Mouse (Mus musculus) kidney, adult 11 months (tissue): ENCODE results near the gene Wdr26.

ENCODE experiments used
- DNase-seq: peaks from one replicate; pipeline ENCODE4 v3.0.0; 2022

The Wdr26 gene

DNA sequence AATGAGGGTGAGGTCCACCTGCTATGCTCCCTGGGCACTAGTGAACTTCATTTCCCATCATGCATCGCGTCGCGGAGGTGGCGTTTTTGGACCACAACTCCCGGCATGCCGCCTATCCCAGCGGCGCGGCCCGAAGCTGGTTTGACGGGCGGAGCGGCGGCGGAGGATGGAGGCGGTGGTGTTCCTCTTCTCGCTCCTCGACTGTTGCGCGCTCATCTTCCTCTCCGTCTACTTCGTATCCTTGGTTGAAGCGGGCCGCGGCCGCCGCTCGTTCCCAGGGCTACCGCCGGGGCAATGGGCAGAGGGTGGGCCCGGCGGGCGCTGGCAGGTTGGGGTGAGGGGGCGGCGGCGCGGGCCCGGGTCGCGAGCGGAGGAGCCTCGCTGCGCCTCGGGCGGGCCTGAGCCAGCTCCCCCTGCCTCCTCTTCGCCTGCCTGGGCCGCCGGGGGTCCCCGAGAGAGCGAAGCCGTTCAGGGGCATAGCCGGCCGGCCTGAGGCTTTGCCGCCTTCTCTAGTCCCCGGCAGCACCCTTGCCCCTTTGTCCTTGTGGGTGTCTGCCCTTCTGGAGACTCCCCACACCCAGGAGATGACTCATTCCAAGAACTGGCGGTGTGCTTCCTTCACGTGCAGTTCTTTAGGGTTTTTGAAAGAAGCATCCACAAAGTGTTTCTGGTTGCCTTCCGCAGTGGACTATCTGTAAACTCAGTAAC is 60.8 kb downstream of the Wdr26 start:
- DNase-seq: peak; percentile 87

DNA sequence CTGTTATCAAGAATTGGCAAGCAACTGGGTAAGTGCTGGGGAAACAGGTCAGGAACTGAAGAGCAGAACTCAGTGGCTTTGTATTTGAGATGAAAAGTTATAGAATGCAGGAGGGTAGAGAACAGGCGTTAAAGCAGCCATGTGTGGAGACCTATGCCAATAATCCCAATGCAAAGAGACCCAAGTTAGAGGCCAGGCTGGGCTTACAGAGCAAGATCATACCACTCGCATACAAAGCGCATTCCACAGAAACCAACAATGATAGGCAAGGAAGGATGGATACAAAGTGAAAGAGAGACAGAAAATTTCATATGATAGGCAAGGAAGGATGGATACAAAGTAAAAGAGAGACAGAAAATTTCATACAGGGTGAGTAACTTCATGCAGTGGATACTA is 61.4 kb downstream of the Wdr26 start:
- DNase-seq: no peak

DNA sequence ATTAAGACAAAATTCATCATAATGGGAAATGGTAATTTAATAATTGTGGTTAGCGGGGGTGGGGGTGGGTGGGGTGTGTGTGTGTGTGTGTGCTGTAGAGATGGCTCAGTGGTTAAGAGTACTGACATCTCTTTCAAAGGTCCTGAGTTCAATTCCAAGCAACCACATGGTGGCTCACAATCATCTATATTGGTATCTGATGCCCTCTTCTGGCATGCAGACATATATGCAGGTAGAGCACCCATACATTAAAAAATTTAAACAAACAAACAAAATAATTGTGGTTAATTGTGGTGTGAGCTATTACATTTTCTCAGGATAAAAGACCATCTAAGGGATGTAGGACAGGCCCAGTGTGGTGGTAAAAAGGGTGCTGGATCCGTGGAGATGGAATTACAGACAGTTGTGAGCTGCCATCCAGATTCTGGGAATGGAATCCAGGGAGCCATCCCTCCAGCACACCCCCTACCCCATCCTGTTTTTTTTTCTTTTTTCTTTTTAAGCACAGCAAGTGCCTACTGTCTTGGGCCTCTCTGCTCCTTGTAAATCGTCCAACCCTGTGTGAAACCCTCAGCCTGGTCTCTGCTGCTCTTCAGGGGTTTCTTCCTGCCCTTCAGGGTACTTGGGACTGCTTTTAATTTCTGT is 62.3 kb downstream of the Wdr26 start:
- no peak for DNase-seq

DNA sequence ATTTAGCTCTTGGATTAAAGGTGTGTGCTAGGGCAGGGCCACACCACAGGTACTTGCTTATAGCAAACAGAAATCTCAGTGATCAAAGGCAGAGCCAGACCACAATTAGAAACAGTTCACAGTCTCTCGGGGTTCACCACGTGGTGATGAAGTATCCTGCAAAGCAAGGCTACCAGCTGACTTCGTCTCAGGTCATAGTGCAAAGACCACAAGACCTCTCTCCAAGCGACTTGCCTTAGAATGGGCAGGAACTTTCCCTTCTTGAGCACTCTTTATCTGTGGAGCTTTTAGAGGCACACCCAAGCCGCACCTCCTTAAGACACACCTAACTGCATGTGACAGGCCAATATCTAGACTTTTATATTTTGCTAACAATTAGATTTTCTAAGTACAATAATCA is 63.3 kb downstream of the Wdr26 start:
- DNase-seq: peak; percentile 69

DNA sequence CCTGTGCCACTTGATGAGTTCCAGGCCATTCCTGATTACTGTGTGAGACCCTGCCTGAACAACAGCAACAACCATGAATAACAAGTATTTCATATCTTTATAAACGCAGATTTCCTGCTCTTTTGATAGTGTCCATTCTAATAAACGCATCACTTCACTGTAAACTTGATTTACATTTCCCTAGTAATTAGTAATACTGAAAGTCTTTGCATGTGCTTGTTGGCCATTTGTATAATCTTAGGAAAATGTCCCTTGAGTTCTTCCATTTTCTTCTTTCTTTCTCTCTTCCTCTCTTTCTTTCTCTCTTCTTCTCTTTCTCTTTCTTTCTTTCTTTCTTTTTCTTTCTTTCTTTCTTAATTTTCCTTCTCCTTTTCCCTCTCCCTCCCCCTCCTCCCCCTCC is 65.6 kb downstream of the Wdr26 start:
- no peak for DNase-seq

DNA sequence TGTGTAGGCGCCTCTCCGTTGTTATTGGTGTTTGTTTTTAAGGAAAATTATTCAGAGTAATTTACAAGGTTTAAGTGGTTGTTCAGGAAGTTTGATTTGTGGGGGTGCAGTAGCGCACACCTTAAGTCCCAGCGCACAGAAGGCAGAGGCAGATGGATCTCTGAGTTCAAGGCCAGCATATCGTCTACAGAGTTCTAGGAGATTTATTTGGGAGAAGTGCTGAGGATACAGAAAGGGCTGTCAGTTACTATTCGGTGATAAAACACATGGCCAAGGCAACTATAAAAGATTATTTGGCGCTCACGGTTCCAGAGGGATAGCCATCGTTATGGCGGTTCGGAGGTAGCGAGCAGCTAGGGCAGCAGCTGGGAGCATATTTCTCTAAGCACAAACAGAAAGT is 66.8 kb downstream of the Wdr26 start:
- no peak for DNase-seq

DNA sequence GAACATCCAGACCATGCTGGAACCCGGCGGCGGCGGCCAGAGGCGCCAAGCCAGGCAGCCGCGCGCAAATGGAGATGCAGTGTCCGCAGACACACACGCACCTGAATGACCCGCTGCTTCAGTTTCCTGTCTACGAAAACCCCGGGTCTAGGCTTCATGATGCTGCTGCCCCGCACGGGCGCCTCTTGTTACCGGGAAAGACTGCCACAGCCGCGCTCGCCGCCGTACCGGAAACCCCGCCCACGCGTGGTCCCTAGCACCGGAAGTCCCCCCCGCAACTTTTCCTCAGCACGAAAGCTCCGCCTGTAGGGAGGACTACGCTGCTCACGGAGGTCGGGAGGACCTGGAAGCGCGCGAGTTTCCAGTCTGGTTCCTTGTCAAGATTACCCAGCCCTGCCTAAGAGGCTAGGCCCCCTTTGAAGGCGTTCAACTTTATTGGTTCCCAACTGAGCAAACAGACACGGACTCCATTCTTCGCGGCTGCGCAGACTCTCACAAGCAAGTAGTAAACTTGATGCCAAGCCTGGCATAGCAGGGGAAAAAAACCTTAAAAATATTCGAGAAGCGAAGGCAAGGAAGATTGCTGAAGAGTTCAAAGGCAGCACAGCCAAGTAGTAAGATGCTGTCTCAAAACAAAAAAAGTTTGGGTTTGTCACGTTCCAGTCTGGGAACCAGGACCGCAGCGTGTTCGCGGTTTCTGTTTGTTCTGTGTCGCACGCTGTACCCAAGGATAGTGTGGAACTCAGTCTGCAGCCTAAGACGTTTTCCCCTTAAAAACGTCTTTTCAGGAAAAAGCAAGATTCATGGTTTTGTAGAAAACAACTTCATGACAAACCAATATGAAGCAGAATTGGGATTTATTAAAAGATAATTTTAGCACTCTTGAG is 67.6 kb downstream of the Wdr26 start, which contains the start of the genes Nvl and Cnih4:
Gene Nvl (minus strand): TSS at position 255 of the 887 bp plus-strand sequence.
Gene Cnih4 (plus strand): TSS at position 744 of the 887 bp plus-strand sequence.
- peak; percentile 94 for DNase-seq

DNA sequence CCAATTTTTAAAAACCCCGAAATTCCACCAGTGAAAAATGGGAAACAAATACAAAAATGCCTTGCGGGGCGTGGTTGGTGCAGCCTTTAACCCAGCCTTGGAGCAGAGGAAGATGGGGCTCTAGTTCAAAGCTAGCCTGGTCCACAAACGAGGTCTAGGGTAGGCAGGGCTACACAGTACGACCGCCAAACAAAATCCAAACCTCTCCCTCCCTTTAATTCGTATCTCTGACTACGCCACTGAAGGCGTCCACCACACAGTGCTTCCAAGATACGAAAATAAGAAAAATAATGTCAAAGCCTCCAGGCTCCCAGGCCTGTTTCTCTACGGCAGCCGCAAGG is 68.2 kb downstream of the Wdr26 start:
- no peak for DNase-seq

DNA sequence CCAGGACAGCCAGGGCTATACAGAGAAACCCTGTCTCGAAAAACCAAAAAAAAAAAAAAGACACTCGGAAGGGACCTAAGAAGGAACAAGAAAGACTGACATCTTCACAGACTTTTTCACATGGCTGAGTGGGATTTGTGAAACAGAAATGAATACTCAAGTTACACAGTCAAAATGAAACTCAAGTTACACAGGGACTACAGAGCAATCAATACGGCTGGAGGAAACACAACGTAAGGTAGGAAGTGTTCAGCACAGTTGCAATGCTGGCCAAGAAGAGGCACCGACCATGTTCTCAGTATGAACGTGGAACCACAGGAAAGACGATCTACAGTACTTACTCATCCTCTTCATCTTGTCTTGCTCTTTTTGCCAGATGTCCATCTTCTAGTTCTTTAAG is 73.1 kb downstream of the Wdr26 start:
- DNase-seq: no peak

DNA sequence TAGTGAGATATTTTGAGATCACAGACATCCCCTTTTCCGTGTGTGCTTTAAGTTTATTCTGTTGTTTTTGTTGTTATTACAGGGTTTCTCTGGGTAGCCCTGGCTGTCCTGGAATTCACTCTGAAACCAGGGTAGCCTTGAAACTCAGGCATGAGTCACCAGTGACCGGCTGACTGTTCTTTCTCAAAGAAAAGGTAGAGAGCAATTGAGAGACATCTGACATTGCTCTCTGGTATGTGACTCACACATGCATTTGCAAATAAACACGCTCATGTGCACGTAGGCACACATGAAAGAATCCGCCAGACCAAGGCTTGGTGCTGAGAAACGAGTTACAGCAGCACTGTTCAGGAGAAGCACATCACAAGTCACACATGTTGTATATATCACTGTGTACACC is 79.9 kb downstream of the Wdr26 start:
- no peak for DNase-seq

DNA sequence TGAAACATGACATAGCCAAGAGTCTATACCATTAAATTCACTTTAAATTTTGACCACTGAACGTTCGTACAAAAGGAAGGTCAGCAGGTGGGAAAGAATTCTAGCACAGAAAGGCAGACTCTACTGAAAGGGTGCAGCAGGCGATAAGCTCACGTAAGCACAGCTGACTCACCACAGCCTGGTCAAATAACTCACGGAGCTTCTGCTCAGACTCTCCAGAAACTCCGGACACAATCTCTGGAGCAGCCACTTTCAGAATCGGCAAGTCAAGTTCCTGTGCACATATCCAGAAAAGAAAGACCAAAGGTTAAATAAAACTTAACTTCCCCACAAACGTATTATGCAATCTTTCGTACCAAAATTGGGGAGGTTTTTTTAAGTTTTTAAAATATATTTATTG is 85.0 kb downstream of the Wdr26 start:
- DNase-seq: no peak

DNA sequence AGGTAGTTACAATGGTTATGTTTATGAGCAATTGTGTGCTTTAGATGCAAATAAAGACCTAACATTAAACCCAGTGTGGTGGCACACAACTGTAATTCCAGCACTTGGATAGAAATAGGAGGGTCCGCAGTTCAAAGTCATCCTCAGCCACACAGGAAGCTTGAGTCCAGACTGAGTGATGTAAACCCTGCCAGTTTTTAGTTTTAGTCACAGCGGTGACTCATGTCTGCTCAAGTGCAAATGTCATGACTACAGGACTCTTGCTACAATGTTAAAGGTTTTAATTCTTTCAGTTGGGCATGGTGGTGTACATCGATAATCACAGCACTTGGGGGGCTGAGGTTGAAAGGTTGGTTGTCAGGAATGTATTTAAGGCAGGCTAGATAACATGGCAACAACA is 85.9 kb downstream of the Wdr26 start:
- no peak for DNase-seq

DNA sequence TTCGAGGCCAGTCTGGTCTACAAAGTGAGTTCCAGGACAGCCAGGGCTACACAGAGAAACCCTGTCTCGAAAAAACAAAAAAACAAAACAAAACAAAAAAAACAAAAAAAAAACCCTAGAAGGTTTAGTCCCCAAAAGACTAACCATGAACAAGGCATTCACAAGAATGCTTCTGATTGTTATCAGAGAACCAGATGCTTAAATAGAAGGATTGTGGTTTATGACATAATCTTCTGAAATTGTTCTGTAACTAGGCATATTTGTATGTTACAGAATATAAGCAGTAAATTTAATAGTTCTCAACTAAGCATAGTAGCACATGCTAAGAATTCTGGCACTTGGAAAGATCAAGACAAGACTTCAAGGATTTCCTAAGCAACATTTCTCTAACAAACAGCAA is 87.7 kb downstream of the Wdr26 start:
- DNase-seq: no peak
